Mouse (Mus musculus) spleen, adult 2 months (tissue): ENCODE measurements at regions not wholly inside any gene's neighbourhood (a gene's known extent, or its start where the extent isn't known, plus 50 kb on each side); places are given as distances from the start of the nearest gene placed in this dataset.

Experiments
- CTCF ChIP-seq: fragments of 200-500 bp; IDR thresholded peaks from 2 replicates; pipeline ENCODE4 v1.5.1; 2011; ENCODE audit warnings: mild to moderate bottlenecking, inconsistent platforms; ENCODE audit not compliant: insufficient read depth, insufficient read length, insufficient replicate concordance; ENCODE audit errors: extremely low read depth
- POLR2A ChIP-seq: fragments of 200-500 bp; IDR thresholded peaks from 2 replicates; pipeline ENCODE4 v1.6.1; 2011; ENCODE audit warnings: low read depth, low read length, inconsistent platforms

DNA sequence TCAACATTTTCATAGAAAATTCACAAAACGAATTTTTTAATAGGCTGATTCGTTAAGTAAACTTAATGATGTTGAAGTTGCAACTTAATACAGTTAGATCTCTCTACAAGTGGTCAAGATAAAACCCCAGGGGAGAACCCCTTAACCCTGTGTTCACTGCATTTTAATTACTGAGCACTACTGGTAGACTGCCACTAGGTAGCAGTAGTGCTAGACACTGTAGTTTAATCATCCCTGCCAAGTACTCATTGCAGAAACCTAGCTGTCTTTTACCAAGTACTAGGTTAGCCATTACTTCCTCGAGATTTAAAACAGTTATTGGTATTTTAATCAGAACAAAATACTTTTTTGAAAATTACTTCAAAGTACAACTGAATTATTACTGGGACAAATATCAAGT, 218.1 kb upstream of the Mms22l start:
- TF ChIP-seq CTCF (no peak), POLR2A (no peak)
